Mouse (Mus musculus): Measurements from ENCODE around the gene Atp6v0b. TPM values are rescaled to one million over a fixed set of nuclear protein-coding genes. Genes with fewer than 3 reads are reported as not detected.

The Atp6v0b gene
- total and polyA plus RNA-seq, 2 experiments from 2014 or later: 625 to 667 TPM

- Histone ChIP-seq H3K36me3 (ENCODE audit: insufficient read depth, low read length) (peaks cover 22% of the 10 kb centered on the region), H3K4me3 (ENCODE audit: low read depth, low read length) (peak overlapping the region; percentile 94), H3K4me1 (ENCODE audit: insufficient read depth, low read length) (peaks cover 22% of the 10 kb centered on the region), H3K4me2 (ENCODE audit: low read depth, low read length, poor library complexity, severe bottlenecking) (peak overlapping the region; percentile 89), H3K27ac (ENCODE audit: low read depth, low read length) (peak overlapping the region; percentile 62), H3K9ac (replicated peaks; ENCODE audit: low read length, poor library complexity, severe bottlenecking) (peak overlapping the region; percentile 97), H3K27me3 (ENCODE audit: insufficient read depth, low read length) (no peaks in the 10 kb centered on the region), H3K9me3 (ENCODE audit: low read length) (no peaks in the 10 kb centered on the region)
- no peak for TF ChIP-seq CTCF (IDR thresholded peaks at IDR 0.05)
- ATAC-seq (ENCODE audit: low FRiP score) (peak; percentile 0; the same call in 1 of the 2 replicates), DNase-seq (ENCODE audit: low spot score) (no peak)
- 4% methylated on average over 24 of the region's 24 CpGs for WGBS
Measured at GRCm38 (mm10) chr4:117886644-117887043, 489 bp downstream of the Atp6v0b start.

- no peaks in the 10 kb centered on the region for H3K9me3 ChIP-seq (ENCODE audit: low read length)
- DNase-seq (ENCODE audit: low spot score) (no peak), ATAC-seq (ENCODE audit: low FRiP score) (no peak)
- peaks cover 19% of the 10 kb centered on the region for H3K4me1 ChIP-seq (ENCODE audit: insufficient read depth, low read length)
- no peaks in the 10 kb centered on the region for H3K27me3 ChIP-seq (ENCODE audit: insufficient read depth, low read length)
- H3K9ac ChIP-seq (replicated peaks; ENCODE audit: low read length, poor library complexity, severe bottlenecking): peak overlapping the region; percentile 97; the same call in 1 of the 2 replicates
- WGBS: 86% methylated on average over 9 of the region's 9 CpGs
- H3K36me3 ChIP-seq (ENCODE audit: insufficient read depth, low read length): peaks cover 29% of the 10 kb centered on the region
- TF ChIP-seq CTCF (IDR thresholded peaks at IDR 0.05): no peak
- H3K4me3 ChIP-seq (ENCODE audit: low read depth, low read length): peak overlapping the region; percentile 94
- peak overlapping the region; percentile 89 for H3K4me2 ChIP-seq (ENCODE audit: low read depth, low read length, poor library complexity, severe bottlenecking)
- no peak overlapping the region for H3K27ac ChIP-seq (ENCODE audit: low read depth, low read length)
Measured at GRCm38 (mm10) chr4:117885994-117886393, 1.1 kb downstream of the Atp6v0b start.

GRCm38 (mm10) chr4:117885093-117885492, 2.0 kb downstream of the Atp6v0b start:
- WGBS: 95% methylated on average over 10 of the region's 10 CpGs
- Histone ChIP-seq H3K9me3 (ENCODE audit: low read length) (no peaks in the 10 kb centered on the region), H3K27me3 (ENCODE audit: insufficient read depth, low read length) (no peaks in the 10 kb centered on the region), H3K4me2 (ENCODE audit: low read depth, low read length, poor library complexity, severe bottlenecking) (no peak overlapping the region), H3K4me3 (ENCODE audit: low read depth, low read length) (no peak overlapping the region), H3K27ac (ENCODE audit: low read depth, low read length) (no peak overlapping the region), H3K4me1 (ENCODE audit: insufficient read depth, low read length) (peaks cover 19% of the 10 kb centered on the region), H3K9ac (replicated peaks; ENCODE audit: low read length, poor library complexity, severe bottlenecking) (no peak overlapping the region), H3K36me3 (ENCODE audit: insufficient read depth, low read length) (peaks cover 34% of the 10 kb centered on the region)
- no peak for DNase-seq (ENCODE audit: low spot score)
- no peak for TF ChIP-seq CTCF (IDR thresholded peaks at IDR 0.05)
- ATAC-seq (ENCODE audit: low FRiP score): no peak

- TF ChIP-seq CTCF (IDR thresholded peaks at IDR 0.05): no peak
Measured at GRCm38 (mm10) chr4:117884146-117884545, 3.0 kb downstream of the Atp6v0b start.

GRCm38 (mm10) chr4:117882701-117883691, 4.1 kb downstream of the Atp6v0b start, which contains the start of gene B4galt2:
B4galt2 (minus strand) TSS chr4:117883487.
- Histone ChIP-seq H3K9me3 (ENCODE audit: low read length) (no peaks in the 10 kb centered on the region), H3K4me2 (ENCODE audit: low read depth, low read length, poor library complexity, severe bottlenecking) (peak within 1 kb of the TSS; percentile 94), H3K36me3 (ENCODE audit: insufficient read depth, low read length) (peaks cover 33% of the 10 kb centered on the region), H3K27me3 (ENCODE audit: insufficient read depth, low read length) (no peaks in the 10 kb centered on the region), H3K27ac (ENCODE audit: low read depth, low read length) (peak within 1 kb of the TSS; percentile 80), H3K4me1 (ENCODE audit: insufficient read depth, low read length) (peaks cover 19% of the 10 kb centered on the region), H3K9ac (replicated peaks; ENCODE audit: low read length, poor library complexity, severe bottlenecking) (peak within 1 kb of the TSS; percentile 79), H3K4me3 (ENCODE audit: low read depth, low read length) (peak within 1 kb of the TSS; percentile 64)
- 1% methylated on average over 63 of the region's 103 CpGs for WGBS
- ATAC-seq (ENCODE audit: low FRiP score) (peak; percentile 31), DNase-seq (ENCODE audit: low spot score) (peak; percentile 71)
- TF ChIP-seq CTCF (IDR thresholded peaks at IDR 0.05): peak; percentile 37

More at GRCm38 (mm10) chr4:117884146-117884545, 3.0 kb downstream of the Atp6v0b start:
- Histone ChIP-seq H3K4me3 (ENCODE audit: low read depth, low read length) (peak overlapping the region; percentile 64), H3K4me2 (ENCODE audit: low read depth, low read length, poor library complexity, severe bottlenecking) (peak overlapping the region; percentile 94), H3K9me3 (ENCODE audit: low read length) (no peaks in the 10 kb centered on the region), H3K9ac (replicated peaks; ENCODE audit: low read length, poor library complexity, severe bottlenecking) (peak overlapping the region; percentile 13; the same call in 1 of the 2 replicates), H3K27ac (ENCODE audit: low read depth, low read length) (no peak overlapping the region), H3K36me3 (ENCODE audit: insufficient read depth, low read length) (peaks cover 30% of the 10 kb centered on the region), H3K27me3 (ENCODE audit: insufficient read depth, low read length) (no peaks in the 10 kb centered on the region), H3K4me1 (ENCODE audit: insufficient read depth, low read length) (peaks cover 19% of the 10 kb centered on the region)
- WGBS: 88% methylated on average over 1 of the region's 1 CpGs
- DNase-seq (ENCODE audit: low spot score): no peak
- no peak for ATAC-seq (ENCODE audit: low FRiP score)

- peaks cover 41% of the 10 kb centered on the region for H3K36me3 ChIP-seq (ENCODE audit: insufficient read depth, low read length)
- H3K27me3 ChIP-seq (ENCODE audit: insufficient read depth, low read length): no peaks in the 10 kb centered on the region
- DNase-seq (ENCODE audit: low spot score): no peak
- H3K4me3 ChIP-seq (ENCODE audit: low read depth, low read length): no peak overlapping the region
- 74% methylated on average over 5 of the region's 5 CpGs for WGBS
- no peak overlapping the region for H3K9ac ChIP-seq (replicated peaks; ENCODE audit: low read length, poor library complexity, severe bottlenecking)
- H3K4me2 ChIP-seq (ENCODE audit: low read depth, low read length, poor library complexity, severe bottlenecking): no peak overlapping the region
- H3K4me1 ChIP-seq (ENCODE audit: insufficient read depth, low read length): peaks cover 5% of the 10 kb centered on the region
- ATAC-seq (ENCODE audit: low FRiP score): no peak
- TF ChIP-seq CTCF (IDR thresholded peaks at IDR 0.05): no peak
- H3K9me3 ChIP-seq (ENCODE audit: low read length): no peaks in the 10 kb centered on the region
- no peak overlapping the region for H3K27ac ChIP-seq (ENCODE audit: low read depth, low read length)
Measured at GRCm38 (mm10) chr4:117878703-117879102, 8.4 kb downstream of the Atp6v0b start.

Data from midbrain, postnatal 0 days (tissue).